Comparison of ENCODE assay signal across 21 mouse cellular contexts in the genomic region with DNA sequence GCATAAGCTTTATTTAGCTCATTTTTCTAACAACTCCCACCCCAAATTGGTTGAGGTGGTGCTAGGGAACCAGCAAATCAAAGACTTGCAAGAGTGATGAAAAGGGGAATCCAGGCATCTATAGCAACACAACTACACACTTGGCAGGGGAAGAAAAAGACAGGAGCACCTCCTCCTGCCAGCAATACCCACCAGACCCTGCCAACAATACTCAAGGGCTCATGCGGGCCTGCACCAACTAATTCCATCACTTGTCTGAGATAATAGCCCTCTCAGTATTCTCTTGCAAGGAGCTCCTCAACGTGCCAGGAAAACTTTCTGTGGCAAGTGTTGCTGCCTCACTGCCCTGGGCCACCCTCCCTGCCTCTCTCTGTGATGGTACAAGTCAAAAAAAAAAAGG. TPM values are rescaled to one million over a fixed set of nuclear protein-coding genes. Genes with fewer than 3 reads are reported as not detected.
A peak's percentile ranks its signal among the peaks of the same experiment; 100 is the strongest.
DNase-seq lines count a peak whose midpoint lies in the region; ATAC-seq lines count a peak whose summit lies in the region.
"Had no signal": no experiment of that assay in that cellular context is flagged by ENCODE, and none has a peak within 500 bp of the region (broad histone marks: within the 10 kb centered on the region; RNA-seq: fewer than 3 reads in every experiment).

No protein-coding gene starts in this region.

- no peak for DNase-seq in forebrain, embryonic 10.5 days (ENCODE audit: extremely low spot score, low spot score)
- DNase-seq in liver, embryonic 13.5 days: no peak
- peak; percentile 84 for DNase-seq in forebrain, embryonic 14.5 days (ENCODE audit: low spot score)
- no peak for DNase-seq in urinary bladder, adult 2 months (ENCODE audit: low spot score)
- DNase-seq: adrenal gland, postnatal 25 days; cerebellum, adult 18-20 months; cerebellum, postnatal 25 days; embryo, embryonic 11 days; gastrocnemius, postnatal 25 days; heart, adult 2 months; heart, postnatal 36 days; layer of hippocampus, postnatal 36 days; liver, postnatal 0 days; lung, postnatal 10 days; retina, postnatal 1 day had no signal

- no peak overlapping the region for H3K4me2 ChIP-seq in forebrain, embryonic 13.5 days
- no peak overlapping the region for H3K4me2 ChIP-seq in liver, embryonic 13.5 days
- no peak overlapping the region for H3K4me2 ChIP-seq in liver, embryonic 12.5 days
- no peak overlapping the region for H3K4me2 ChIP-seq in forebrain, embryonic 14.5 days (ENCODE audit: low read length)
- H3K4me2 ChIP-seq in neural tube, embryonic 13.5 days: no peak overlapping the region
- H3K4me2 ChIP-seq: kidney, embryonic 15.5 days; limb, embryonic 15.5 days had no signal

- peak; percentile 42 for ATAC-seq in forebrain, embryonic 13.5 days
- ATAC-seq in liver, embryonic 13.5 days (ENCODE audit: low read depth): no peak
- no peak for ATAC-seq in liver, embryonic 12.5 days
- peak; percentile 63 for ATAC-seq in forebrain, embryonic 14.5 days
- ATAC-seq in neural tube, embryonic 13.5 days (ENCODE audit: low read depth): no peak
- ATAC-seq: liver, postnatal 0 days had no signal

- no peak overlapping the region for H3K9ac ChIP-seq in forebrain, embryonic 13.5 days
- H3K9ac ChIP-seq in liver, embryonic 13.5 days: no peak overlapping the region
- no peak overlapping the region for H3K9ac ChIP-seq in liver, embryonic 12.5 days
- no peak overlapping the region for H3K9ac ChIP-seq in forebrain, embryonic 14.5 days (ENCODE audit: low read length)
- no peak overlapping the region for H3K9ac ChIP-seq in neural tube, embryonic 13.5 days
- H3K9ac ChIP-seq: kidney, embryonic 15.5 days; limb, embryonic 15.5 days; liver, postnatal 0 days had no signal

- H3K4me3 ChIP-seq in forebrain, embryonic 13.5 days: no peak overlapping the region
- H3K4me3 ChIP-seq in forebrain, embryonic 10.5 days: no peak overlapping the region
- no peak overlapping the region for H3K4me3 ChIP-seq in liver, embryonic 13.5 days (replicated peaks)
- H3K4me3 ChIP-seq in liver, embryonic 12.5 days: no peak overlapping the region
- H3K4me3 ChIP-seq in forebrain, embryonic 14.5 days (ENCODE audit: low read depth, low read length): no peak overlapping the region
- no peak overlapping the region for H3K4me3 ChIP-seq in neural tube, embryonic 13.5 days
- H3K4me3 ChIP-seq: heart, adult 2 months; kidney, embryonic 15.5 days; limb, embryonic 15.5 days had no signal

- H3K4me1 ChIP-seq in forebrain, embryonic 13.5 days: peaks cover 62% of the 10 kb centered on the region
- peaks cover 39% of the 10 kb centered on the region for H3K4me1 ChIP-seq in forebrain, embryonic 10.5 days
- peaks cover 62% of the 10 kb centered on the region for H3K4me1 ChIP-seq in liver, embryonic 13.5 days (replicated peaks)
- peaks cover 53% of the 10 kb centered on the region for H3K4me1 ChIP-seq in liver, embryonic 12.5 days
- peaks cover 24% of the 10 kb centered on the region for H3K4me1 ChIP-seq in forebrain, embryonic 14.5 days (ENCODE audit: control insufficient read depth, insufficient read depth, low read length)
- H3K4me1 ChIP-seq in neural tube, embryonic 13.5 days (replicated peaks): peaks cover 53% of the 10 kb centered on the region

- no peaks in the 10 kb centered on the region for H3K36me3 ChIP-seq in forebrain, embryonic 13.5 days (ENCODE audit: poor library complexity, severe bottlenecking)
- H3K36me3 ChIP-seq in forebrain, embryonic 10.5 days (replicated peaks): no peaks in the 10 kb centered on the region
- H3K36me3 ChIP-seq in liver, embryonic 13.5 days: no peaks in the 10 kb centered on the region
- peaks cover 4% of the 10 kb centered on the region; the same call in 1 of the 2 replicates for H3K36me3 ChIP-seq in liver, embryonic 12.5 days
- H3K36me3 ChIP-seq in forebrain, embryonic 14.5 days (ENCODE audit: control insufficient read depth, insufficient read depth, low read length): no peaks in the 10 kb centered on the region
- H3K36me3 ChIP-seq in neural tube, embryonic 13.5 days: no peaks in the 10 kb centered on the region
- H3K36me3 ChIP-seq: G1E; kidney, embryonic 15.5 days; limb, embryonic 15.5 days had no signal

- no peaks in the 10 kb centered on the region for H3K9me3 ChIP-seq in forebrain, embryonic 13.5 days (replicated peaks)
- H3K9me3 ChIP-seq in forebrain, embryonic 10.5 days: 0 out of 2 replicates have a peak, but pooled peaks cover 4% of the 10 kb centered on the region
- H3K9me3 ChIP-seq in liver, embryonic 13.5 days (replicated peaks): no peaks in the 10 kb centered on the region
- 0 out of 2 replicates have a peak, but pooled peaks cover 4% of the 10 kb centered on the region for H3K9me3 ChIP-seq in liver, embryonic 12.5 days (replicated peaks)
- no peaks in the 10 kb centered on the region for H3K9me3 ChIP-seq in forebrain, embryonic 14.5 days (replicated peaks; ENCODE audit: control insufficient read depth, low read length)
- H3K9me3 ChIP-seq in neural tube, embryonic 13.5 days: no peaks in the 10 kb centered on the region
- H3K9me3 ChIP-seq: G1E; kidney, embryonic 15.5 days; limb, embryonic 15.5 days had no signal

- peak overlapping the region; percentile 89 for H3K27ac ChIP-seq in forebrain, embryonic 13.5 days
- H3K27ac ChIP-seq in forebrain, embryonic 10.5 days: no peak overlapping the region
- H3K27ac ChIP-seq in liver, embryonic 13.5 days: peak overlapping the region; percentile 15; the same call in 1 of the 2 replicates
- H3K27ac ChIP-seq in liver, embryonic 12.5 days: no peak overlapping the region
- peak overlapping the region; percentile 61; the same call in 1 of the 2 replicates for H3K27ac ChIP-seq in forebrain, embryonic 14.5 days (ENCODE audit: low read depth, low read length)
- peak overlapping the region; percentile 85; the same call in 1 of the 2 replicates for H3K27ac ChIP-seq in neural tube, embryonic 13.5 days (replicated peaks)
- H3K27ac ChIP-seq: heart, adult 2 months had no signal

- H3K27me3 ChIP-seq in forebrain, embryonic 13.5 days: no peaks in the 10 kb centered on the region
- no peaks in the 10 kb centered on the region for H3K27me3 ChIP-seq in forebrain, embryonic 10.5 days (ENCODE audit: poor library complexity, severe bottlenecking)
- H3K27me3 ChIP-seq in liver, embryonic 13.5 days: no peaks in the 10 kb centered on the region
- no peaks in the 10 kb centered on the region for H3K27me3 ChIP-seq in liver, embryonic 12.5 days (replicated peaks)
- no peaks in the 10 kb centered on the region for H3K27me3 ChIP-seq in forebrain, embryonic 14.5 days (replicated peaks; ENCODE audit: control insufficient read depth, insufficient read depth, low read length)
- no peaks in the 10 kb centered on the region for H3K27me3 ChIP-seq in neural tube, embryonic 13.5 days
- H3K27me3 ChIP-seq: kidney, embryonic 15.5 days; limb, embryonic 15.5 days had no signal

- WGBS in forebrain, embryonic 13.5 days: 20% methylated on average over 2 of the region's 2 CpGs
- 86% methylated on average over 2 of the region's 2 CpGs for WGBS in forebrain, embryonic 10.5 days
- WGBS in liver, embryonic 13.5 days (ENCODE audit: insufficient replicate concordance): 81% methylated on average over 2 of the region's 2 CpGs
- 74% methylated on average over 2 of the region's 2 CpGs for WGBS in liver, embryonic 12.5 days (ENCODE audit: insufficient replicate concordance)
- WGBS in forebrain, embryonic 14.5 days: 14% methylated on average over 2 of the region's 2 CpGs
- 62% methylated on average over 2 of the region's 2 CpGs for WGBS in neural tube, embryonic 13.5 days

RNA-seq across cellular contexts. Expression of gene Tom1l2, which starts 49.2 kb away (rescaled TPM):
- 29.7 and 35.3 TPM in 2 replicates for polyA plus RNA-seq in forebrain, embryonic 13.5 days (2015; fragmentation: Nextera tagmentation; extraction: Ambion mirVana)
- 18.0 TPM in 2 replicates for polyA plus RNA-seq in forebrain, embryonic 10.5 days (2016; fragmentation: Nextera tagmentation; extraction: Ambion mirVana)
- 4.6 and 5.1 TPM in 2 replicates for polyA plus RNA-seq in liver, embryonic 13.5 days (2015; fragmentation: Nextera tagmentation; extraction: Ambion mirVana)
- 8.7 and 9.6 TPM in 2 replicates for polyA plus RNA-seq in liver, embryonic 12.5 days (2016; fragmentation: Nextera tagmentation; extraction: Ambion mirVana)
- 23.0 and 31.6 TPM in 2 replicates for polyA plus RNA-seq in forebrain, embryonic 14.5 days (2014; fragmentation: Nextera tagmentation; extraction: Ambion mirVana)
- polyA plus RNA-seq in neural tube, embryonic 13.5 days (2015; fragmentation: Nextera tagmentation; extraction: Ambion mirVana): 52.8 and 61.4 TPM in 2 replicates
- polyA plus RNA-seq in urinary bladder, adult 2 months (2012; rRNA removed): 71.5 and 86.7 TPM in 2 replicates

RNA-seq across cellular contexts. Expression of gene Drc3, which starts 49.6 kb away (rescaled TPM):
- 3.1 and 5.8 TPM in 2 replicates for polyA plus RNA-seq in forebrain, embryonic 13.5 days (2015; fragmentation: Nextera tagmentation; extraction: Ambion mirVana)
- polyA plus RNA-seq in forebrain, embryonic 10.5 days (2016; fragmentation: Nextera tagmentation; extraction: Ambion mirVana): 1.5 and 1.6 TPM in 2 replicates
- polyA plus RNA-seq in liver, embryonic 13.5 days (2015; fragmentation: Nextera tagmentation; extraction: Ambion mirVana): 0.33 and 0.56 TPM in 2 replicates
- 0.49 and 0.53 TPM in 2 replicates for polyA plus RNA-seq in liver, embryonic 12.5 days (2016; fragmentation: Nextera tagmentation; extraction: Ambion mirVana)
- polyA plus RNA-seq in forebrain, embryonic 14.5 days (2014; fragmentation: Nextera tagmentation; extraction: Ambion mirVana): 5.9 and 7.0 TPM in 2 replicates
- 3.8 TPM in 2 replicates for polyA plus RNA-seq in neural tube, embryonic 13.5 days (2015; fragmentation: Nextera tagmentation; extraction: Ambion mirVana)
- 2.3 and 2.7 TPM in 2 replicates for polyA plus RNA-seq in urinary bladder, adult 2 months (2012; rRNA removed)

Comparison
In these comparisons a context has a peak if more than half of its experiments do, and no peak if none do; other contexts are left out.
1. H3K27ac ChIP-seq: peak in forebrain, embryonic 13.5 days (single experiment), liver, embryonic 13.5 days (single experiment), forebrain, embryonic 14.5 days (single experiment) and neural tube, embryonic 13.5 days (single experiment); none in forebrain, embryonic 10.5 days (single experiment) and liver, embryonic 12.5 days (single experiment).
2. ATAC-seq: peak in forebrain, embryonic 13.5 days (single experiment) and forebrain, embryonic 14.5 days (single experiment); none in liver, embryonic 13.5 days (single experiment), liver, embryonic 12.5 days (single experiment) and neural tube, embryonic 13.5 days (single experiment).